Mouse (Mus musculus): ENCODE measurements around the gene Foxc1.

- TF ChIP-seq POLR2A (IDR thresholded peaks at IDR 0.05; ENCODE audit: borderline replicate concordance, extremely low read depth, low read depth, low read length) (no peak), CTCF (IDR thresholded peaks at IDR 0.05; ENCODE audit: insufficient read depth, low read length) (no peak)
These were observed 504 bp upstream of the Foxc1 start for GRCm38 (mm10) chr13:31805831-31806427.

Measured in lung, adult 2 months (tissue).